Mouse (Mus musculus) adrenal gland, postnatal 4 days (tissue): ENCODE measurements around the gene Hist1h4d. TPM values are rescaled to one million over a fixed set of nuclear protein-coding genes. Genes with fewer than 3 reads are reported as not detected.

Experiments used
- microRNA-seq: library from miRNA; unstranded; fragments of <30 nt; microRNA quantifications from one replicate; pipeline ENCODE4 v1.2.0, GENCODE M21; 2021
- total RNA-seq, 2 experiments: library from RNA; stranded (reverse); gene quantifications; 2 replicates each; pipeline ENCODE4 v1.2.3; 2021

The Hist1h4d gene
- total RNA-seq, 2 experiments from 2014 or later = 413 to 478 TPM

Small RNA genes lying within 50 kb of the gene (microRNA-seq; reads per million reads assigned to microRNA genes)
- not detected for gene Gm44297
- gene Gm44359 = not detected
- gene Gm44394 = not detected

Other genes with a start within 250 kb of the Hist1h4d start
- 10 to 100 TPM; 22.9 to 23.5 TPM for gene Zfp322a, start 212.4 kb upstream of the Hist1h4d start, total RNA-seq
- 1 to 10 TPM; 7.9 to 8.9 TPM for gene Abt1, start 157.7 kb upstream of the Hist1h4d start, total RNA-seq
- under 1 TPM; 0.20 to 0.87 TPM for gene Btn1a1, start 115.7 kb upstream of the Hist1h4d start, total RNA-seq
- gene Btn2a2, start 92.7 kb upstream of the Hist1h4d start, total RNA-seq = under 1 TPM in 1 of 2 experiments, not detected in 1; 0.17 TPM
- 1,000 to 10,000 TPM; 1,239 to 1,302 TPM for gene Hist1h4h, start 50.5 kb upstream of the Hist1h4d start, total RNA-seq
- gene Hist1h2af, start 47.7 kb upstream of the Hist1h4d start, total RNA-seq = 100 to 1,000 TPM; 512 to 538 TPM
- gene Hist1h3g, start 46.2 kb upstream of the Hist1h4d start, total RNA-seq = 100 to 1,000 TPM; 144 to 196 TPM
- 10 to 100 TPM; 29.4 to 38.7 TPM for gene Hist1h2bh, start 38.2 kb upstream of the Hist1h4d start, total RNA-seq
- 100 to 1,000 TPM; 150 to 177 TPM for gene Hist1h3f, start 37.5 kb upstream of the Hist1h4d start, total RNA-seq
- 100 to 1,000 TPM; 899 to 983 TPM for gene Hist1h4f, start 29.9 kb upstream of the Hist1h4d start, total RNA-seq
- 10 to 100 TPM; 48.3 to 57.6 TPM for gene Hist1h1d, start 28.3 kb upstream of the Hist1h4d start, total RNA-seq
- 100 to 1,000 TPM; 399 to 448 TPM for gene Hist1h3e, start 19.2 kb upstream of the Hist1h4d start, total RNA-seq
- gene Hist1h2ae, start 10.4 kb upstream of the Hist1h4d start, total RNA-seq = 10 to 100 TPM; 79.7 to 95.7 TPM
- gene Hist1h2bg, start 10.2 kb upstream of the Hist1h4d start, total RNA-seq = 100 to 1,000 TPM; 627 to 705 TPM
- 100 to 1,000 TPM; 297 to 360 TPM for gene Hist1h2bf, start 7.4 kb upstream of the Hist1h4d start, total RNA-seq
- 10 to 100 TPM; 63.5 to 64.6 TPM for gene Hist1h2ad, start 7.2 kb upstream of the Hist1h4d start, total RNA-seq
- gene Hist1h3d, start 5.8 kb upstream of the Hist1h4d start, total RNA-seq = 10 to 100 TPM; 64.3 to 80.4 TPM
- gene Hist1h2be, start 39.5 kb downstream of the Hist1h4d start, total RNA-seq = 10 to 100 TPM; 40.6 to 48.5 TPM
- gene Hist1h1e, start 41.0 kb downstream of the Hist1h4d start, total RNA-seq = 100 to 1,000 TPM; 327 to 388 TPM
- gene Hist1h2ac, start 102.3 kb downstream of the Hist1h4d start, total RNA-seq = 10 to 100 TPM; 13.0 to 15.5 TPM
- 10 to 100 TPM; 92.5 to 95.2 TPM for gene Hist1h2bc, start 102.6 kb downstream of the Hist1h4d start, total RNA-seq
- 1 to 10 TPM; 1.8 to 2.2 TPM for gene Hist1h1t, start 114.2 kb downstream of the Hist1h4d start, total RNA-seq
- 100 to 1,000 TPM; 220 to 275 TPM for gene Hist1h4c, start 116.9 kb downstream of the Hist1h4d start, total RNA-seq
- 10 to 100 TPM; 24.4 to 26.7 TPM for gene Hfe, start 129.3 kb downstream of the Hist1h4d start, total RNA-seq
- gene Hist1h1c, start 157.2 kb downstream of the Hist1h4d start, total RNA-seq = 100 to 1,000 TPM; 583 to 655 TPM
- 100 to 1,000 TPM; 224 to 252 TPM for gene Hist1h3c, start 164.0 kb downstream of the Hist1h4d start, total RNA-seq
- gene Hist1h2bb, start 165.1 kb downstream of the Hist1h4d start, total RNA-seq = 100 to 1,000 TPM; 268 to 325 TPM
- gene Hist1h2ab, start 169.5 kb downstream of the Hist1h4d start, total RNA-seq = 100 to 1,000 TPM; 457 to 545 TPM
- 100 to 1,000 TPM; 526 to 670 TPM for gene Hist1h3b, start 170.7 kb downstream of the Hist1h4d start, total RNA-seq
- gene Hist1h4b, start 175.4 kb downstream of the Hist1h4d start, total RNA-seq = 100 to 1,000 TPM; 436 to 510 TPM
- 100 to 1,000 TPM; 348 to 415 TPM for gene Hist1h4a, start 179.6 kb downstream of the Hist1h4d start, total RNA-seq
- gene Hist1h3a, start 180.8 kb downstream of the Hist1h4d start, total RNA-seq = 100 to 1,000 TPM; 459 to 527 TPM
- 100 to 1,000 TPM; 405 to 481 TPM for gene Hist1h1a, start 182.1 kb downstream of the Hist1h4d start, total RNA-seq
- gene Trim38, start 188.3 kb downstream of the Hist1h4d start, total RNA-seq = under 1 TPM in 1 of 2 experiments, not detected in 1; 0.20 TPM
- gene Slc17a2, start 225.4 kb downstream of the Hist1h4d start, total RNA-seq = 10 to 100 TPM in 1 of 2 experiments, under 1 TPM in 1; 0.53 to 10.9 TPM